ENCODE assay signal across 17 mouse cellular contexts in the genomic region with DNA sequence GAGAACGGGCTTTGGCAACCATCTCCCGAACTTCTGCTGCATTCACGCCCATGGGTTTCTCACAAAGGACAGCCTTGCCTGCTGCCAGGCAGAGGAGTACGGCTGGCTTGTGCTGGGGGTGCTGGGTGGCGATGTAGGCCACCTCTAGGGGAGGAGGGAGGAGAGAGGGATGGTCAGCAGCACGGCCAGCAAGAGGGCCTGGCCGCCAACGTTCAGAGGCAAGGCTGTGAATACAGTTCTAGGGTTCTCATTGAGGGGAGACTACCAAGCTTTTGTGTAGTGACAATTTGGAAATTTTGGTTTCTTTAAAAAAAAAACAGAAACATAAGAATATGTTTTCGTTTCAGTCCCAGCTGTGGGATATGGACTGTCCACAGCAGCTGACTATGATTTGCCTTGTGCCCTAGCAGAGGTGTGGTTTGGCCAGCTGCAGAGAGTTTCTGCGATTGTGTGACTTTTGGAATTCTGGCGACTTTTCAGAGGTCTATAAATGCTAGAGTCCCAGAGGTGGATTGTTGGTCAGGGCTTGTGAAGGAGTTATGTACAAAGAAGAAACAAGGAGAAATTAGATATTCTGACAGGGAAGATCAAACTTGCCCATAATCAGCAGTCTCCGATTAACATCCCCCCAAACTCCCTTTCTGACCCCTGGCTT. TPM values are rescaled to one million over a fixed set of nuclear protein-coding genes. Genes with fewer than 3 reads are reported as not detected.
DNase-seq lines count a peak whose midpoint lies in the region; ATAC-seq and TF ChIP-seq lines count a peak whose summit lies in the region.
"Had no signal": no experiment of that assay in that cellular context is flagged by ENCODE, and none has a peak within 500 bp of the region (broad histone marks: within the 10 kb centered on the region; RNA-seq: fewer than 3 reads in every experiment).

A gene (minus strand): TSS at position 51 of the 655 bp plus-strand sequence.

- H3K4me3 ChIP-seq in heart, embryonic 13.5 days = no peak within 1 kb of the TSS
- no peak within 1 kb of the TSS for H3K4me3 ChIP-seq in ES-Bruce4 (ENCODE audit: low read depth, low read length)
- H3K4me3 ChIP-seq in limb, embryonic 13.5 days = no peak within 1 kb of the TSS; the same call in 1 of the 2 replicates
- H3K4me3 ChIP-seq: megakaryocyte, embryonic 14.5 days had no signal

- DNase-seq in heart, adult 11 months = no peak
- no peak for DNase-seq in adrenal gland, postnatal 14 days
- no peak for DNase-seq in layer of hippocampus, adult 8-10 months (ENCODE audit: low spot score in 2 of 2)
- DNase-seq in urinary bladder, postnatal 4 days (ENCODE audit: low spot score in 2 of 2) = no peak
- DNase-seq in right cerebral cortex, postnatal 14 days = no peak
- DNase-seq: cerebellum, adult 9-11 months; heart, adult 18-20 months; kidney, postnatal 36 days; spleen, adult 18-20 months had no signal

- ATAC-seq in heart, embryonic 13.5 days (ENCODE audit: extremely low read depth, insufficient number of reproducible peaks, low FRiP score, low TSS enrichment) = no peak
- ATAC-seq in limb, embryonic 13.5 days (ENCODE audit: low FRiP score, low read depth) = no peak

- H3K9ac ChIP-seq in heart, embryonic 13.5 days = no peak within 1 kb of the TSS
- H3K9ac ChIP-seq in ES-Bruce4 (ENCODE audit: low read depth, poor library complexity, severe bottlenecking) = peak within 1 kb of the TSS; percentile 87
- no peak within 1 kb of the TSS for H3K9ac ChIP-seq in limb, embryonic 13.5 days

- H3K27ac ChIP-seq in heart, embryonic 13.5 days (replicated peaks) = no peak within 1 kb of the TSS
- no peak within 1 kb of the TSS for H3K27ac ChIP-seq in ES-Bruce4 (ENCODE audit: insufficient read depth, low read length)
- 0 out of 2 replicates have a peak within 1 kb of the TSS, but pooled peaks have one; percentile 71 for H3K27ac ChIP-seq in limb, embryonic 13.5 days

- no peaks in the 10 kb centered on the region for H3K27me3 ChIP-seq in heart, embryonic 13.5 days (replicated peaks)
- H3K27me3 ChIP-seq in ES-Bruce4 (ENCODE audit: control insufficient read depth, insufficient read depth, low read length, poor library complexity, severe bottlenecking) = no peaks in the 10 kb centered on the region
- H3K27me3 ChIP-seq in limb, embryonic 13.5 days = no peaks in the 10 kb centered on the region
- H3K27me3 ChIP-seq: CH12.LX had no signal

- TF ChIP-seq CTCF in ES-Bruce4 (IDR thresholded peaks at IDR 0.05; ENCODE audit: low read depth, low read length) = no peak

- peak within 1 kb of the TSS; percentile 78; the same call in 1 of the 2 replicates for H3K4me2 ChIP-seq in heart, embryonic 13.5 days
- H3K4me2 ChIP-seq in limb, embryonic 13.5 days (replicated peaks) = no peak within 1 kb of the TSS

- 83% methylated on average over 12 of the region's 12 CpGs for WGBS in heart, embryonic 13.5 days
- WGBS in limb, embryonic 13.5 days = 81% methylated on average over 12 of the region's 12 CpGs

- peaks cover 2% of the 10 kb centered on the region; the same call in 1 of the 2 replicates for H3K36me3 ChIP-seq in heart, embryonic 13.5 days
- no peaks in the 10 kb centered on the region for H3K36me3 ChIP-seq in ES-Bruce4 (ENCODE audit: control insufficient read depth, insufficient read depth, low read length, poor library complexity, severe bottlenecking)
- peaks cover 1% of the 10 kb centered on the region for H3K36me3 ChIP-seq in limb, embryonic 13.5 days

- peaks cover 29% of the 10 kb centered on the region for H3K4me1 ChIP-seq in heart, embryonic 13.5 days
- no peaks in the 10 kb centered on the region for H3K4me1 ChIP-seq in ES-Bruce4 (ENCODE audit: control insufficient read depth, insufficient read depth, low read length)
- peaks cover 32% of the 10 kb centered on the region for H3K4me1 ChIP-seq in limb, embryonic 13.5 days

- TF ChIP-seq EP300 in ES-Bruce4 (IDR thresholded peaks at IDR 0.05; ENCODE audit: insufficient read depth, low read depth, low read length) = no peak

- no peak for TF ChIP-seq POLR2A in ES-Bruce4 (IDR thresholded peaks at IDR 0.05; ENCODE audit: insufficient read depth, low read length)

- H3K9me3 ChIP-seq in heart, embryonic 13.5 days = no peaks in the 10 kb centered on the region
- H3K9me3 ChIP-seq in ES-Bruce4 (replicated peaks; ENCODE audit: control insufficient read depth, insufficient read depth, low read length, poor library complexity, severe bottlenecking) = no peaks in the 10 kb centered on the region
- H3K9me3 ChIP-seq in limb, embryonic 13.5 days = no peaks in the 10 kb centered on the region
- H3K9me3 ChIP-seq: megakaryocyte, embryonic 14.5 days had no signal

RNA-seq across cellular contexts. Expression of the gene that starts here (rescaled TPM):
- not detected in 2 replicates for polyA plus RNA-seq in heart, embryonic 13.5 days (2015; fragmentation: Nextera tagmentation; extraction: Ambion mirVana)
- polyA plus RNA-seq in ES-Bruce4 (2011; ENCODE audit: insufficient read depth, insufficient read length, low read depth, missing spikeins) = not detected in 2 replicates
- 24.6 and 31.2 TPM in 2 replicates for total RNA-seq in adrenal gland, postnatal 14 days (2021)
- not detected in 2 replicates for polyA plus RNA-seq in limb, embryonic 13.5 days (2015; fragmentation: Nextera tagmentation; extraction: Ambion mirVana)
- 1 to 10 TPM in 1 of 4 experiments, not detected in 3; 2.0 TPM for total RNA-seq in layer of hippocampus, adult 8-10 months (2022)
- total RNA-seq: hematopoietic stem cell, adult 5-6 weeks had no signal
- polyA plus RNA-seq: erythroblast, embryonic 14.5 days; thymus, postnatal 0 days had no signal
